Mouse (Mus musculus) layer of hippocampus, postnatal 25 days (tissue): ENCODE results near the gene Prss33. TPM values are rescaled to one million over a fixed set of nuclear protein-coding genes. Genes with fewer than 3 reads are reported as not detected.
A peak's percentile ranks its signal among the peaks of the same experiment; 100 is the strongest.

ENCODE experiments used
- DNase-seq, 2 experiments: peaks; one replicate each; pipeline ENCODE4 v3.0.0; 2022; ENCODE audit warnings: mixed read lengths in 2 of 2, low spot score in 1 of 2; ENCODE audit errors: extremely low spot score in 1 of 2
- total RNA-seq, 2 experiments: library from RNA; stranded (reverse); gene quantifications; 2 replicates each; pipeline ENCODE4 v1.2.3; 2021

The Prss33 gene
- total RNA-seq, 2 experiments from 2014 or later = not detected

DNA sequence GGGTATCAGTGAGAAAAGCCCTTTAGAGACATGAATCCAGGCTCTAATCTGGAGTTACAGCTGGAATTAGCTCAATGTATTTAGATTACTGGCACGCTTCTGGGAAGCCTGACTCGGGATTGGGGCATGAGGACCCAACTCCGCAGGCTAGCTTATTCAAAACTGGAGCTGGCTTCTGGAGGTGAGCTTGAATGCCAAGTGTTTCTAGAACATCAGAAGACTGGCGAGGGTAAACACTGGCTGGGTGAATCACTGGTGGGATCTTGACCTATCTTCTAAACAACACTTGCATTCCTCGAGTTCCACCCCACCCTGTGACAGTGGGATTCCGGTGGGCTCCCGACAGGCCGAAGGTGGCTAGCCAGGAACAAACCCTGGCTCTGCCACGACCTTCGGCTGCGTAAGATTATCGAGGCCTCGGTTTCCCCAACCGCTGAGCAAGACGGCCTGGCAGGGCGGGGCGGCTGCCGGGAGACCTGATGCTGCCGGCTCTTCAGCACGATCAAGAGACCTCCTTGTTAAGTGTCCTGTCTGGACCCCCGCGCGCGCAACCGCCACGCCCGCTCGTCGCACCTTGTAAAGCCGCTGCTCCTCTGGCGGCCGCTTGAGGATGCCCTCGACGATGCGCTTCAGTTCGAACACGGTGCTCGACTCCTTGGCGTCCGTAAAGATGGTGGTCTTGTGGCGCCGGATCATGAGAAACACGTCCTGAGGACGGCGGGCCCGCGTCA, 7.4 kb downstream of the Prss33 start:
- peak in 1 of 2 experiments; percentile 64 for DNase-seq

- no peak for DNase-seq
These were observed 10.3 kb downstream of the Prss33 start for GRCm38 (mm10) chr17:23825591-23825990.

GRCm38 (mm10) chr17:23823614-23824013, 12.2 kb downstream of the Prss33 start:
- no peak for DNase-seq

DNA sequence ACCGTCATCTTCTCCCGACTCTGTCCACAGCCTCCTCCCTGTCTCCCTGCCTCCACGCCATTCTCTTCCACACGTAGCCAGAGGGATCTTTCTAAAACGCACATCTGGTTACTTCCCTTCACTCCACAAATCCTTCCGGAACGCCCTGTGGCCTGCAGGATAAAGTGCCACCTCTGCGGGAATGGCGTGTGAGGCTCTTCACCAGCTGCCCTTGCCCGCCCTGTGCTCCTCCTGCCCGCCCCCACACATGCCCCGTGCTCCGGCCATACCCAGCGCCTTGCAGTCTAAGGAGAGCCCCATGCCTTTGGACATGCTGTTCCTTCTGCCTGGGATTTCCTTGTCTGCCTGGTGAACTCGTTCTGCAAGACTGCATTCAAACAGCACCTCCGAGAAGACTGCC, 12.8 kb downstream of the Prss33 start:
- no peak for DNase-seq

- DNase-seq = no peak
These were observed 13.8 kb downstream of the Prss33 start for GRCm38 (mm10) chr17:23822094-23822493.

GRCm38 (mm10) chr17:23820731-23821130, 15.1 kb downstream of the Prss33 start:
- no peak for DNase-seq

GRCm38 (mm10) chr17:23819235-23819634, 16.6 kb downstream of the Prss33 start:
- DNase-seq = no peak

DNA sequence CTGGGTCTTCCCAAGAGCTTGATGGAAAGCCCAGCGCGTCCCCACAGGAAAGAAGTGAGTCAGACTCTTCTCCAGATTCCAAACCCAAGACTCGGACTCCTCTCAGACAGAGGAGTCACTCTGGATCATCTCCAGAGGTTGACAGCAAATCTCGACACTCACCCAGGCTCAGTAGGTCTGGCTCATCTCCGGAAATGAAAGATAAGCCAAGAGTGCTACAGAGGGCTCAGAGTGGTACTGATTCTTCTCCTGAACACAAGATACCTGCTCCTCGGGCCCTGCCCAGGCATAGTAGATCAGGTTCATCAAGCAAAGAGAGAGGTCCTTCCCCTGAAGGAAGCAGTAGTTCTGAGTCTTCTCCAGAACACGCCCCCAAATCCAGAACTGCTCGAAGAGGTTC, 17.3 kb downstream of the Prss33 start:
- DNase-seq = no peak

DNA sequence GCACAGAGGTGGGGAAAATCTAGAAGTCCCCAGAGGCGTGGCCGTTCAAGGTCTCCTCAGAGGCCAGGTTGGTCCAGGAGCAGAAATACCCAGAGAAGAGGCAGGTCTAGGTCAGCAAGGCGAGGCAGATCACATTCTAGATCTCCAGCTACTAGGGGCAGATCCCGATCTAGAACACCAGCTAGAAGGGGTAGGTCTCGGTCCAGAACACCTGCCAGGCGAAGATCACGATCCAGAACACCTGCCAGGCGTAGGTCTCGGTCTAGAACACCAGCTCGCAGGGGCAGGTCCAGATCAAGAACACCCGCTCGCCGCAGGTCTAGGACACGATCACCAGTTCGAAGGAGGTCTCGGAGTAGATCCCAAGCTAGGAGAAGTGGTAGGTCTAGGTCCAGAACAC, 20.2 kb downstream of the Prss33 start:
- DNase-seq = no peak

GRCm38 (mm10) chr17:23807918-23808317, 27.9 kb downstream of the Prss33 start:
- no peak for DNase-seq

- no peak for DNase-seq
These were observed 29.0 kb downstream of the Prss33 start for GRCm38 (mm10) chr17:23806867-23807266.

GRCm38 (mm10) chr17:23804426-23805085, 31.3 kb downstream of the Prss33 start:
- DNase-seq = no peak

DNA sequence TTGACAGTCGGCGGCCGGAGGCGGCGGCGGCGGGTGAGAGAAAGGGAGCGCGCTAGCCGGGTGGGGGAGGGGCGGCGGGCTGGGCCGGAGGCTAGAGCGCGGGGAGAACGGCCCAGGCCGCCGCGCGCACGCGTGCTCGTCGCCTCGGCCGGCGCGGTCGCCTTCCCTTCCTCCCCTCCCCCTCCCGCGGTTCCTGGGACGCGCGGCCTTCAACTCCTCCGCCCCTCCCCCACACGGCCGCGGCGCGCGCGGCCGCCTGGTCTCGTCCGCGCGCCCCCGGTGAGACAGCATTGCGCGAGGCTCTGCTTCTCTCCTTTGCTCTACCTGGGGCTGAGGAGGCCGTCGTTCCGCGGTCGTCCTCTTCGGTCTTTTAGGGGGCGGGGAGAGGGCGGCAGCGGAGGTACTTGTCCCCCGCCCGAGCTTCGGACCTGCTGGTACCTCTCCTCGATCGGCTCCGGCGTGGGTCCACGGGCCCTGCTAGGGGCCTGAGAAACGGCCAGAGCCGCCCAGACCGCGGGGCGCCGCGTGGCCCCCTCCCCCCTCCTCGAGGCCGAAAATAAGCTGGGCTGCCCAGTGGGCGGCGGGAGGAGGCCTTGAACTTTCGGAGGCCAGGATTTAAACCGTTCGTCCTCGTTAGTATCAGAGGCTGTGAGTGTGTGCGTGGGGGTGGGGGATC, 32.4 kb downstream of the Prss33 start:
- peak in 1 of 2 experiments; percentile 65 for DNase-seq

GRCm38 (mm10) chr17:23802746-23803365, 33.0 kb downstream of the Prss33 start:
- peak; percentile 86 to 94 for DNase-seq

DNA sequence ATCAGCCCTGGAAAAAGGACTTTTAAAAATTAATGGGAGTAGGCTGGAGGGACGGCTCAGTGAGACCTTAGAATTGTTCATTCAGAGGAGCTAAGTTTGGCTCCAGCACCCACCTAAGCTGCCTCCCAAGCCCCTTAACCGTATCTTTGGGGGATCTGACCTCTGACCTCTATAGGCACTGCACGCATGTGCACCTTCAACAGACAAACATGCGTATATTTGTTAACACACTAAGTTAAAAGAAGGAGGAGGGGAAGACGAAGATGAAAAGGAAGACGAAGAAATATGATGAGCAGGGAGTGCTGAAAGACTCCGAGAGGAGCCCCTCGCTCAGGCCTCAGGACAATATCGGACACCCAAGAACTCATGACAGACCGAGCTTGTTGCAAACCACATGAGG, 34.2 kb downstream of the Prss33 start:
- DNase-seq = no peak

- no peak for DNase-seq
These were observed 38.5 kb downstream of the Prss33 start for GRCm38 (mm10) chr17:23797316-23797715.

DNA sequence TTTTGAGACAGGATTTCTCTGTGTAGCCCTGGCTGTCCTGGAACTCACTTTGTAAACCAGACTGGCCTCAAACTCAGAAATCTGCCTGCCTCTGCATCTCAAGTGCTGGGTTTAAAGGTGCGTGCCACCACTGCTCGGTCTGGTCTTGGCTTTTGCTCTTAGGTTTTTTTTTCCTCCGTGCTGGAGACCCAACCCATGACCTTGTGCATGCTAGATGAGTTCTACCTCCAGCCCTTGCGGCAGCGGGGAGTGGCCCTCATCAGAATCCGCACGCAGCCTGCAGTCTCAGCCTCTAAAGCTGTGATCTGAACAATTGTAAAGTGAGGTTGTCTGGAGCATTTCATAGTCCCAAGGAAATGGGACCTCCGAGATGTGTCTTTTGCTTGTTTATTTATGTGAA, 40.5 kb downstream of the Prss33 start:
- DNase-seq = no peak

DNA sequence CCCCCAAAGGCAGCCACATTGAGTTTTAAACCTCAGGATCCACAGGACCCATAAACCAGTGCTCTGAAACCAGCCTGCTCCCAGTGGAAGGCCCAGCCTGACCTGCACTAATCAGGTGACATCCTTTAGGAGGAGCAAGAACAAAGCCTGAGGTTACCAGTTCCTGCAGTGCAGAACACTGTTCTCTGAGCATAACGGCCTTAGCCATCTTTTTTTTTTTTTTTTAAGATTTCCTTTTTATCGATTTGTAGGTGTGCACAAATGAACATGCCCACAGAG, 44.8 kb downstream of the Prss33 start:
- DNase-seq = no peak

GRCm38 (mm10) chr17:23790269-23791078, 45.4 kb downstream of the Prss33 start, which contains the start of gene Srrm2:
Srrm2 (plus strand) TSS chr17:23790532.
- peak; percentile 48 to 61 for DNase-seq

- no peak for DNase-seq
These were observed 46.0 kb downstream of the Prss33 start for GRCm38 (mm10) chr17:23789749-23790268.
